Mouse (Mus musculus) limb, embryonic 14.5 days (tissue): ENCODE measurements around the gene Akr1c21. TPM values are rescaled to one million over a fixed set of nuclear protein-coding genes. Genes with fewer than 3 reads are reported as not detected.
"Not testable (repeated sequence)": the region's sequence is repeated elsewhere in the genome, so short reads cannot be mapped to it uniquely, and the experiment has no call there.

ENCODE experiments used
- ATAC-seq: fragments of 200-750 bp; cut with Nextera tagmentation; 2 replicates; pipeline ENCODE4 v1.8.0; 2017; ENCODE audit warnings: low read depth, moderate number of reproducible peaks, moderate TSS enrichment; ENCODE audit not compliant: low FRiP score
- DNase-seq: peaks from one replicate; pipeline ENCODE4 v3.0.0-alpha.2; 2015; ENCODE audit warnings: low spot score
- H3K27ac ChIP-seq: fragments of 300-500 bp; sonication (generic); replicated peaks from 2 replicates; pipeline ENCODE4 v1.5.1; 2014; ENCODE audit warnings: low read depth, mild to moderate bottlenecking, low read length, moderate library complexity, mixed read lengths
- H3K27me3 ChIP-seq: fragments of 300-500 bp; sonication (generic); 2 replicates; pipeline ENCODE4 v1.6.1; 2014; ENCODE audit warnings: low read length, mixed read lengths; ENCODE audit not compliant: control insufficient read depth, insufficient read depth
- H3K36me3 ChIP-seq: fragments of 300-500 bp; sonication (generic); 2 replicates; pipeline ENCODE4 v1.6.1; 2014; ENCODE audit warnings: mild to moderate bottlenecking, low read length, moderate library complexity, mixed read lengths; ENCODE audit not compliant: control insufficient read depth, insufficient read depth
- H3K4me1 ChIP-seq: fragments of 300-500 bp; sonication (generic); 2 replicates; pipeline ENCODE4 v1.6.1; 2014; ENCODE audit warnings: antibody characterized with exemption, low read length, mixed read lengths; ENCODE audit not compliant: control insufficient read depth, insufficient read depth
- H3K4me2 ChIP-seq: fragments of 300-500 bp; sonication (generic); replicated peaks from 2 replicates; pipeline ENCODE4 v1.6.1; 2014; ENCODE audit warnings: low read depth, mild to moderate bottlenecking, low read length, moderate library complexity; ENCODE audit not compliant: severe bottlenecking
- H3K4me3 ChIP-seq: fragments of 300-500 bp; sonication (generic); replicated peaks from 2 replicates; pipeline ENCODE4 v1.5.1; 2014; ENCODE audit warnings: low read length
- H3K9ac ChIP-seq: fragments of 300-500 bp; sonication (generic); 2 replicates; pipeline ENCODE4 v1.6.1; 2014; ENCODE audit warnings: mild to moderate bottlenecking, low read depth, low read length, moderate library complexity; ENCODE audit not compliant: severe bottlenecking
- H3K9me3 ChIP-seq: fragments of 300-500 bp; sonication (generic); 2 replicates; pipeline ENCODE4 v1.6.1; 2016; ENCODE audit warnings: low read length; ENCODE audit not compliant: control insufficient read depth
- POLR2A ChIP-seq: fragments of 200-500 bp; IDR thresholded peaks from 2 replicates; pipeline ENCODE4 v1.8.0; 2012; ENCODE audit warnings: inconsistent platforms, mild to moderate bottlenecking, moderate library complexity, borderline replicate concordance; ENCODE audit not compliant: insufficient read depth, insufficient read length; ENCODE audit errors: extremely low read depth
- WGBS: fragments of 180-500 bp; shearing (Covaris S2); extraction: QIAGEN DNeasy Blood & Tissue Kit; methylation state at CpG from one replicate; pipeline ENCODE4 v1.1.7; 2014; 5-methylcytosine and 5-hydroxymethylcytosine counted together
- polyA plus RNA-seq, 2 experiments: library from polyadenylated mRNA; depleted of rRNA in 1 of 2; stranded (reverse) in 1 of 2; unstranded in 1 of 2; fragments of >200 nt; fragmentation: Nextera tagmentation in 1 of 2; extraction: Ambion mirVana in 1 of 2; gene quantifications; 2 replicates each; pipeline versions ENCODE4 v1.2.1 to v1.2.3; 2012 to 2014

The Akr1c21 gene
- polyA plus RNA-seq (2012; rRNA removed) (not detected in 2 replicates), polyA plus RNA-seq (2014; fragmentation: Nextera tagmentation; extraction: Ambion mirVana) (not detected in 2 replicates)

DNA sequence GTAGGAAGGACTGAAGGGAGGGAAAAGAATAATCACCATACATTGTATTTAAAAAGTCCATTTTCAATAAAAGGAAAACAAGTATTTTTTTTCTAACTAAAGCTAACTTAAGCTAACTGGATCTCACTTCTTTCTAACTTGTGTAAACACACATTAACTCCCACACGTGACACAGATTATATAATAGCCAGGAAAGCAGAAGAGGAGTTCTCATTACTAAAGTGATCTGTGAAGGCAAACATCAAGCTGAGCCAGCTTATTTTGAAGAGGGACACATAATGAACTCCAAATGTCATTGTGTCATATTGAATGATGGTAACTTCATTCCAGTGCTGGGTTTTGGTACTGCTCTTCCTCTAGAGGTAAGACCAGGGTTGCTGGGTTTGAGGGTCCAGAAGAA is at the start of gene Akr1c21:
Akr1c21 (plus strand) TSS at position 205 of the 400 bp plus-strand sequence.
- H3K9ac ChIP-seq, result no peak within 1 kb of the TSS
- 68% methylated on average over 1 of the region's 1 CpGs for WGBS
- no peak for ATAC-seq

DNA sequence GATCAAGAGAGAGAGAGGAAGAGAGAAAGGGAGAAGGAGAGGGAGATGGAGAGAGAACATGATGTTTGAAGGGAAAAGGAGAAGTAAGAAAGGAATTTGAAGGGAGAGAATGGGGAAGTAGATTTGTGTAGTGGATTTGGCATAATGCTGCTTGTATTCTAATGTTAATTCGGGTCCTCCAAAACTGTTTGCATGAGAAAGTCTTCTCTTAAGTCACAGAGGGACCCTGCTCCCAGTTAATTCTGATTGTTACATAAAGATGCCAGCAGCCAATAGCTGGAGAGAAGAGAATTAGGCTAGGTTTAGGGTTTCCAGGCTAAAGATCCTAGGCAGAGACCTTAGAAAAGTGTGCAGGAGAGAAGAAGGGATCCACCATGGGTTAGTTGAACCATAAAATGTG is 14.7 kb upstream of the Akr1c21 start:
- Histone ChIP-seq H3K4me2 (no peak overlapping the region), H3K4me3 (no peak overlapping the region), H3K27me3 (no peaks in the 10 kb centered on the region), H3K4me1 (no peaks in the 10 kb centered on the region), H3K36me3 (no peaks in the 10 kb centered on the region), H3K9ac (no peak overlapping the region), H3K27ac (no peak overlapping the region), H3K9me3 (no peaks in the 10 kb centered on the region)
- WGBS, result 68% methylated on average over 1 of the region's 1 CpGs
- DNase-seq (no peak), ATAC-seq (no peak)
- TF ChIP-seq POLR2A, result no peak

More for the DNA sequence above, at the start of gene Akr1c21:
- Histone ChIP-seq H3K9me3 (no peaks in the 10 kb centered on the region), H3K4me2 (no peak within 1 kb of the TSS), H3K4me3 (no peak within 1 kb of the TSS), H3K36me3 (no peaks in the 10 kb centered on the region), H3K4me1 (no peaks in the 10 kb centered on the region), H3K27ac (no peak within 1 kb of the TSS), H3K27me3 (no peaks in the 10 kb centered on the region)
- no peak for TF ChIP-seq POLR2A
- DNase-seq, result no peak

DNA sequence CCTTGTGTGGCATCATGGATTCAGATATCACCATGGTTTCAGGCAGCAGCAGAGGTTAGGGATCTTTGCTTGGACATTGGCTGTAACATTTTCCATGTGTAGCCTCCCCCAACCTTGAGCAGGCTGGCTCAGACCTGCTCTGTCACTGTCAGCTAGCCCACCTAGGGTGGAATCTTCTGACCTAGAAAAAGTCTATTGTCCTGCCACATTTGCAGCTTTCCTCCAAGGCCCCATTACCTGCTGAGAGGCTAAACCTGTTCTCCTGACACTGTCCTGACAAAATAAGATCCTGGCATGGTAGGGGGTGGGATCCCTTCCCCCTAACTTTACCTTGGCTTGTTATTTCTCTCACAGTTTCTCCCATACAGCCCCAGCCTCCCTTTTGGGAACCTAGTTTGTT is 13.4 kb upstream of the Akr1c21 start:
- H3K36me3 ChIP-seq, result no peaks in the 10 kb centered on the region
- H3K4me1 ChIP-seq, result no peaks in the 10 kb centered on the region
- no peak overlapping the region for H3K27ac ChIP-seq
- DNase-seq (no peak), ATAC-seq (no peak)
- H3K4me3 ChIP-seq, result no peak overlapping the region
- H3K4me2 ChIP-seq, result no peak overlapping the region
- H3K9ac ChIP-seq, result no peak overlapping the region
- H3K9me3 ChIP-seq, result no peaks in the 10 kb centered on the region
- no peaks in the 10 kb centered on the region for H3K27me3 ChIP-seq
- no peak for TF ChIP-seq POLR2A

DNA sequence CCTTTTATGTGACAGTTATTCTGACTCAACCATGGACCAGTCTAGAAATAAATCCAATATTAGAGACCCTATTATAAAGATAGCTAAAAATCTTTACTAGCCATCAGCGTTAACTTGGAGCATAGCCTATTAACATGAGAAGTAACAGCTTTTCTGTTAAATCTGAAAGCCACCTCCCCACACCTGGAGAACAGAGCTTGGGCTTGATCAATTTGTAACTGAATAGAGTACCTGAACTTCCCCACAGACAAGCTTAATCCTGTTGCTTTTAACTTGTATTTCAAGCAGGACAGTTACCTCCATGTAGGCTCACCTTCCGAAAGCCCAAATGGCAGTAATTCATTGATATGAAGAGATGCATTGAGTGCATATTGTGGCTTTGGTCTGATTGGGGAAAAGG is 7.9 kb upstream of the Akr1c21 start:
- Histone ChIP-seq H3K9ac (no peak overlapping the region), H3K27me3 (no peaks in the 10 kb centered on the region), H3K4me3 (no peak overlapping the region), H3K27ac (no peak overlapping the region), H3K4me1 (no peaks in the 10 kb centered on the region), H3K9me3 (no peaks in the 10 kb centered on the region), H3K36me3 (no peaks in the 10 kb centered on the region), H3K4me2 (no peak overlapping the region)
- no peak for TF ChIP-seq POLR2A
- DNase-seq (no peak), ATAC-seq (no peak)
- 72% methylated on average over 2 of the region's 2 CpGs for WGBS

DNA sequence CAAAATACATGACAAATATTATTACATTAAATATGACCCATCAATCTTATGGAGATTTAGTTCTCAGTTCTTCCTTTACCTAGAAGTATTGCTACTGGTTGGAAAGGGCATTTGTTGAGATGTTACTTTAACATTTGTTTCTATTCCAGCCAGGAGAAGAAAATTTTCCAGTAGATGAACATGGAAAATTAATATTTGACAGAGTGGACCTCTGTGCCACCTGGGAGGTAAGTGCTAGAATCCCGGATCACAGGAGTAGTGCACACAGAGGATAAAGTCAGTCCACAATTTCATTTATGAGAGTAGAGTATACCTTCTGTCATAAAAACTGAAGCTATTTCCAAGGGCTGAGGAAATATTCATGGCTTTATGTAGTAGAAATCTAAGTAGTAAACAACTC is 3.0 kb downstream of the Akr1c21 start:
- no peaks in the 10 kb centered on the region for H3K4me1 ChIP-seq
- H3K27me3 ChIP-seq, result no peaks in the 10 kb centered on the region
- H3K9ac ChIP-seq, result no peak overlapping the region
- H3K4me3 ChIP-seq, result no peak overlapping the region
- TF ChIP-seq POLR2A, result no peak
- ATAC-seq (no peak), DNase-seq (no peak)
- H3K4me2 ChIP-seq, result no peak overlapping the region
- H3K27ac ChIP-seq, result no peak overlapping the region
- H3K36me3 ChIP-seq, result no peaks in the 10 kb centered on the region
- no peaks in the 10 kb centered on the region for H3K9me3 ChIP-seq
- 81% methylated on average over 1 of the region's 1 CpGs for WGBS

DNA sequence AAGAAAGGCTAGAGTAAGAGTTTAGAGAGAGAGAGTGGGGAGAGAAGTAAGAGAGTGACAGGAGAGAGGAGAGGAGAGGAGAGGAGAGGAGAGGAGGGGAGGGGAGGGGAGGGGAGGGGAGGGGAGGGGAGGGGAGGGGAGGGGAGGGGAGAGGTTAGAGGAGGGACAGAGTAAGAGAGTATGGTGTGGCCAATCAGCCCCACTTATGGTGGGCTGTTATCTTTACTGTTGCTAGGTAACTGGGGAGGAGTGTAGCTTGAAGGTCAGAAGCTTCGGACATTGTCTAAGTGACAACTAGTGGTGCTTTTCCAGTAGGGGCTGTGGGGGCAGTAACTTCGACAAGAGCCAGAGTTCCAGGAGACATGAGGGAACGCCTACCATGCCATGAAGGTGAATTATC is 29.6 kb downstream of the Akr1c21 start:
- not testable (repeated sequence) for H3K27me3 ChIP-seq, H3K9ac ChIP-seq, H3K27ac ChIP-seq, H3K36me3 ChIP-seq, H3K9me3 ChIP-seq, H3K4me1 ChIP-seq, DNase-seq, ATAC-seq, H3K4me3 ChIP-seq, H3K4me2 ChIP-seq
- WGBS, result 64% methylated on average over 3 of the region's 3 CpGs
